Mouse (Mus musculus): ENCODE measurements around the gene Acat2. TPM values are rescaled to one million over a fixed set of nuclear protein-coding genes. Genes with fewer than 3 reads are reported as not detected.

Acat2 gene
- total and polyA plus RNA-seq, 3 experiments: 48.6 to 128 (median 58.6) TPM

DNA sequence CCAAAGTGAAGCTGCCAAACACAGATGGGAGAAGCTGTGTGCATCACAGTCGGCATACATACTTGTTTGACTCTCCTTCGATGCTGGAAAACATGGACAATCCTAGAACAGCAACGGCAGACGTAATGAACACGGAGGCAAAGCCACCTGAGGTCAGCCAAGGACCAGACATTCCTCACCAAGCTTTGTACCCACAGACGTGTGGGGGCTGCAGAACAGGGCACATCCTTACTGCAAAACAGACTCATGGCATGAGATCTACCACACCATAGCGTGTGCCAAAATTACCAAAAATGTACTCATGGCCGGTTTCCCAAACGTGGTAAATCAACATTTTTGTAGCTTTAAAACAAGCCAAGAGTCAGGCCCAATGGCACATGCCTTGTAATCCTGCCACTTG is 54.1 kb downstream of the Acat2 start:
- H3K9me3 ChIP-seq (replicated peaks; ENCODE audit: low read length): no peaks in the 10 kb centered on the region
- H3K27me3 ChIP-seq (replicated peaks): no peaks in the 10 kb centered on the region
- no peak for DNase-seq (ENCODE audit: extremely low read depth)
- peaks cover 0 to 11% of the 10 kb centered on the region in 2 experiments; a peak in 2 of 4 replicates for H3K4me1 ChIP-seq (ENCODE audit: control insufficient read depth in 1 of 2, insufficient read depth in 2 of 2)
- no peak overlapping the region for H3K4me3 ChIP-seq (replicated peaks in 1 of 3; ENCODE audit: low read depth in 2 of 3, low read length in 2 of 3, poor library complexity in 1 of 3)
- H3K36me3 ChIP-seq (replicated peaks in 1 of 2; ENCODE audit: control insufficient read depth in 1 of 2, insufficient read depth in 1 of 2, low read length in 1 of 2): peaks cover 24 to 61% of the 10 kb centered on the region in 2 experiments
- H3K79me2 ChIP-seq (replicated peaks; ENCODE audit: control insufficient read depth, extremely low read depth, insufficient read depth, poor library complexity, severe bottlenecking): no peaks in the 10 kb centered on the region
- in situ Hi-C loops (cut with MboI; ENCODE audit: low pct_ligation_motif_present, low pct_unique_long_range_greater_than_20kb, low sequenced_read_pairs) (no loop called here), dilution Hi-C loops (cut with MboI; ENCODE audit: extremely low pct_ligation_motif_present, extremely low pct_unique_long_range_greater_than_20kb, low sequenced_read_pairs) (no loop called here)
- TF ChIP-seq POLR2AphosphoS2 (IDR thresholded peaks at IDR 0.05; ENCODE audit: low read depth, low read length) (no peak), ZNF384 (IDR thresholded peaks at IDR 0.05; ENCODE audit: low read depth, low read length) (no peak), KAT2A (IDR thresholded peaks at IDR 0.05; ENCODE audit: insufficient replicate concordance, low read length) (no peak), BHLHE40 (IDR thresholded peaks at IDR 0.05; ENCODE audit: low read depth, low read length) (no peak), MAX (IDR thresholded peaks at IDR 0.05; ENCODE audit: low read length) (no peak), SMC3 (IDR thresholded peaks at IDR 0.05; ENCODE audit: low read depth, low read length) (no peak), TCF12 (IDR thresholded peaks at IDR 0.05; ENCODE audit: low read depth, low read length) (no peak), EP300 (IDR thresholded peaks at IDR 0.05; ENCODE audit: low read length) (no peak), ZMIZ1 (IDR thresholded peaks at IDR 0.05; ENCODE audit: low read depth, low read length) (no peak), UBTF (IDR thresholded peaks at IDR 0.05; ENCODE audit: low read depth, low read length) (no peak), JUN (IDR thresholded peaks at IDR 0.05; ENCODE audit: insufficient read depth, low read depth, low read length) (no peak), IRF4 (IDR thresholded peaks at IDR 0.05; ENCODE audit: low read depth, low read length) (no peak), ELF1 (IDR thresholded peaks at IDR 0.05; ENCODE audit: low read depth, low read length) (no peak), RCOR1 (conservative IDR thresholded peaks at IDR 0.05; ENCODE audit: low read depth, low read length) (no peak), USF2 (conservative IDR thresholded peaks at IDR 0.05; ENCODE audit: low read depth, low read length) (no peak), E2F4 (IDR thresholded peaks at IDR 0.05; ENCODE audit: insufficient replicate concordance, low read depth, low read length) (no peak), JUND (conservative IDR thresholded peaks at IDR 0.05; ENCODE audit: low read depth, low read length) (no peak), MYC (IDR thresholded peaks at IDR 0.05; ENCODE audit: low read depth, low read length) (no peak), CHD1 (IDR thresholded peaks at IDR 0.05; ENCODE audit: low read depth, low read length) (no peak), NELFE (IDR thresholded peaks at IDR 0.05; ENCODE audit: low read depth, low read length) (no peak)
- H3K27ac ChIP-seq (ENCODE audit: insufficient read depth, low read depth): no peak overlapping the region
- no peak overlapping the region for H3K9ac ChIP-seq (ENCODE audit: insufficient read depth, low read depth)
- no peak overlapping the region for H3K4me2 ChIP-seq (ENCODE audit: insufficient read depth, low read depth, poor library complexity, severe bottlenecking)

GRCm38 (mm10) chr17:12905810-12906209 is 54.7 kb downstream of the Acat2 start:
- peaks cover 20 to 62% of the 10 kb centered on the region in 2 experiments for H3K36me3 ChIP-seq (replicated peaks in 1 of 2; ENCODE audit: control insufficient read depth in 1 of 2, insufficient read depth in 1 of 2, low read length in 1 of 2)
- no peaks in the 10 kb centered on the region for H3K9me3 ChIP-seq (replicated peaks; ENCODE audit: low read length)
- H3K9ac ChIP-seq (ENCODE audit: insufficient read depth, low read depth): no peak overlapping the region
- H3K27me3 ChIP-seq (replicated peaks): no peaks in the 10 kb centered on the region
- H3K4me2 ChIP-seq (ENCODE audit: insufficient read depth, low read depth, poor library complexity, severe bottlenecking): no peak overlapping the region
- DNase-seq (ENCODE audit: extremely low read depth): no peak
- no peaks in the 10 kb centered on the region for H3K79me2 ChIP-seq (replicated peaks; ENCODE audit: control insufficient read depth, extremely low read depth, insufficient read depth, poor library complexity, severe bottlenecking)
- H3K27ac ChIP-seq (ENCODE audit: insufficient read depth, low read depth): no peak overlapping the region
- peaks cover 0 to 11% of the 10 kb centered on the region in 2 experiments; a peak in 2 of 4 replicates for H3K4me1 ChIP-seq (ENCODE audit: control insufficient read depth in 1 of 2, insufficient read depth in 2 of 2)
- TF ChIP-seq MAFK (IDR thresholded peaks at IDR 0.05; ENCODE audit: insufficient replicate concordance, low read length) (no peak), EP300 (IDR thresholded peaks at IDR 0.05; ENCODE audit: low read length) (no peak), JUN (IDR thresholded peaks at IDR 0.05; ENCODE audit: insufficient read depth, low read depth, low read length) (no peak), ETS1 (conservative IDR thresholded peaks at IDR 0.05; ENCODE audit: low read depth, low read length) (no peak), HCFC1 (IDR thresholded peaks at IDR 0.05; ENCODE audit: low read depth, low read length) (no peak), BHLHE40 (IDR thresholded peaks at IDR 0.05; ENCODE audit: low read depth, low read length) (no peak), RAD21 (IDR thresholded peaks at IDR 0.05; ENCODE audit: low read depth, low read length) (no peak), ELF1 (IDR thresholded peaks at IDR 0.05; ENCODE audit: low read depth, low read length) (no peak)
- H3K4me3 ChIP-seq (replicated peaks in 1 of 3; ENCODE audit: low read depth in 2 of 3, low read length in 2 of 3, poor library complexity in 1 of 3): no peak overlapping the region
- dilution Hi-C loops (cut with MboI; ENCODE audit: extremely low pct_ligation_motif_present, extremely low pct_unique_long_range_greater_than_20kb, low sequenced_read_pairs): no loop called here
- in situ Hi-C loops (cut with MboI; ENCODE audit: low pct_ligation_motif_present, low pct_unique_long_range_greater_than_20kb, low sequenced_read_pairs): no loop called here

All from CH12.LX (cell line).